Mouse (Mus musculus): ENCODE measurements around the gene Aspg. TPM values are rescaled to one million over a fixed set of nuclear protein-coding genes. Genes with fewer than 3 reads are reported as not detected.

Gene Aspg
- polyA plus RNA-seq, 1 experiment from 2014 or later = 0.31 TPM

- Histone ChIP-seq H3K27ac (replicated peaks; ENCODE audit: low read depth, low read length) (no peak overlapping the region), H3K36me3 (replicated peaks; ENCODE audit: control insufficient read depth, insufficient read depth, low read depth, low read length) (peaks cover 3% of the 10 kb centered on the region; the same call in 1 of the 2 replicates), H3K9ac (replicated peaks; ENCODE audit: low read length) (no peak overlapping the region), H3K4me3 (ENCODE audit: low read depth, low read length) (no peak overlapping the region), H3K4me2 (ENCODE audit: low read depth, low read length) (no peak overlapping the region), H3K4me1 (ENCODE audit: control insufficient read depth, insufficient read depth, low read length) (no peaks in the 10 kb centered on the region), H3K9me3 (replicated peaks; ENCODE audit: control insufficient read depth, low read length) (no peaks in the 10 kb centered on the region), H3K27me3 (ENCODE audit: control insufficient read depth, insufficient read depth, low read length) (no peaks in the 10 kb centered on the region)
- DNase-seq (ENCODE audit: low spot score) (no peak), ATAC-seq (replicated peaks; ENCODE audit: insufficient number of reproducible peaks, low FRiP score, low TSS enrichment, low read depth) (no peak)
- WGBS = 30% methylated on average over 20 of the region's 20 CpGs
Observed at GRCm38 (mm10) chr12:112170671-112171574, 64.4 kb downstream of the Aspg start.

GRCm38 (mm10) chr12:112171657-112172056 is 65.2 kb downstream of the Aspg start:
- H3K27ac ChIP-seq (replicated peaks; ENCODE audit: low read depth, low read length) = no peak overlapping the region
- H3K36me3 ChIP-seq (replicated peaks; ENCODE audit: control insufficient read depth, insufficient read depth, low read depth, low read length) = peaks cover 3% of the 10 kb centered on the region; the same call in 1 of the 2 replicates

GRCm38 (mm10) chr12:112172214-112172613 is 65.7 kb downstream of the Aspg start:
- Histone ChIP-seq H3K27me3 (ENCODE audit: control insufficient read depth, insufficient read depth, low read length) (no peaks in the 10 kb centered on the region), H3K4me2 (ENCODE audit: low read depth, low read length) (no peak overlapping the region), H3K4me3 (ENCODE audit: low read depth, low read length) (no peak overlapping the region), H3K4me1 (ENCODE audit: control insufficient read depth, insufficient read depth, low read length) (no peaks in the 10 kb centered on the region), H3K27ac (replicated peaks; ENCODE audit: low read depth, low read length) (no peak overlapping the region), H3K9me3 (replicated peaks; ENCODE audit: control insufficient read depth, low read length) (no peaks in the 10 kb centered on the region), H3K36me3 (replicated peaks; ENCODE audit: control insufficient read depth, insufficient read depth, low read depth, low read length) (peaks cover 3% of the 10 kb centered on the region), H3K9ac (replicated peaks; ENCODE audit: low read length) (no peak overlapping the region)
- ATAC-seq (replicated peaks; ENCODE audit: insufficient number of reproducible peaks, low FRiP score, low TSS enrichment, low read depth) (no peak), DNase-seq (ENCODE audit: low spot score) (no peak)
- WGBS = 66% methylated on average over 8 of the region's 8 CpGs

More at GRCm38 (mm10) chr12:112171657-112172056, 65.2 kb downstream of the Aspg start:
- Histone ChIP-seq H3K27me3 (ENCODE audit: control insufficient read depth, insufficient read depth, low read length) (no peaks in the 10 kb centered on the region), H3K4me2 (ENCODE audit: low read depth, low read length) (no peak overlapping the region), H3K9ac (replicated peaks; ENCODE audit: low read length) (no peak overlapping the region), H3K9me3 (replicated peaks; ENCODE audit: control insufficient read depth, low read length) (no peaks in the 10 kb centered on the region), H3K4me3 (ENCODE audit: low read depth, low read length) (no peak overlapping the region), H3K4me1 (ENCODE audit: control insufficient read depth, insufficient read depth, low read length) (no peaks in the 10 kb centered on the region)
- WGBS = 81% methylated on average over 1 of the region's 1 CpGs
- peak; percentile 49 for DNase-seq (ENCODE audit: low spot score)
- no peak for ATAC-seq (replicated peaks; ENCODE audit: insufficient number of reproducible peaks, low FRiP score, low TSS enrichment, low read depth)

MicroRNAs encoded within 50 kb of the gene (microRNA counts, 519-probe panel; counts per million panel counts)
- microRNA mmu-miR-203 = 4,528 counts per million, percentile 77 among the panel's probes with 10 or more counts

Small RNAs within 50 kb of the gene (microRNA-seq; reads per million reads assigned to microRNA genes)
- gene Mir203 (ENCODE audit: borderline number of aligned reads) = 6,298 reads per million, percentile 89 among the genes with 10 or more reads in this experiment
- not detected for gene Mir3073a (ENCODE audit: borderline number of aligned reads)
- not detected for gene Mir3073b (ENCODE audit: borderline number of aligned reads)

Other genes with a start within 250 kb of the Aspg start
- gene Ppp1r13b, start 198.6 kb upstream of the Aspg start, polyA plus RNA-seq (2014; fragmentation: Nextera tagmentation; extraction: Ambion mirVana) = 6.0 and 6.8 TPM in 2 replicates
- gene Atp5mpl, start 139.7 kb upstream of the Aspg start, polyA plus RNA-seq (2014; fragmentation: Nextera tagmentation; extraction: Ambion mirVana) = 577 and 608 TPM in 2 replicates
- 0.85 and 1.4 TPM in 2 replicates for gene Tdrd9, start 135.1 kb upstream of the Aspg start, polyA plus RNA-seq (2014; fragmentation: Nextera tagmentation; extraction: Ambion mirVana)
- not detected in 2 replicates for gene Rd3l, start 125.4 kb upstream of the Aspg start, polyA plus RNA-seq (2014; fragmentation: Nextera tagmentation; extraction: Ambion mirVana)
- gene Kif26a, start 39.5 kb downstream of the Aspg start, polyA plus RNA-seq (2014; fragmentation: Nextera tagmentation; extraction: Ambion mirVana) = 1.8 and 2.6 TPM in 2 replicates